Comparison of ENCODE assay signal across 8 mouse cellular contexts in the genomic region with DNA sequence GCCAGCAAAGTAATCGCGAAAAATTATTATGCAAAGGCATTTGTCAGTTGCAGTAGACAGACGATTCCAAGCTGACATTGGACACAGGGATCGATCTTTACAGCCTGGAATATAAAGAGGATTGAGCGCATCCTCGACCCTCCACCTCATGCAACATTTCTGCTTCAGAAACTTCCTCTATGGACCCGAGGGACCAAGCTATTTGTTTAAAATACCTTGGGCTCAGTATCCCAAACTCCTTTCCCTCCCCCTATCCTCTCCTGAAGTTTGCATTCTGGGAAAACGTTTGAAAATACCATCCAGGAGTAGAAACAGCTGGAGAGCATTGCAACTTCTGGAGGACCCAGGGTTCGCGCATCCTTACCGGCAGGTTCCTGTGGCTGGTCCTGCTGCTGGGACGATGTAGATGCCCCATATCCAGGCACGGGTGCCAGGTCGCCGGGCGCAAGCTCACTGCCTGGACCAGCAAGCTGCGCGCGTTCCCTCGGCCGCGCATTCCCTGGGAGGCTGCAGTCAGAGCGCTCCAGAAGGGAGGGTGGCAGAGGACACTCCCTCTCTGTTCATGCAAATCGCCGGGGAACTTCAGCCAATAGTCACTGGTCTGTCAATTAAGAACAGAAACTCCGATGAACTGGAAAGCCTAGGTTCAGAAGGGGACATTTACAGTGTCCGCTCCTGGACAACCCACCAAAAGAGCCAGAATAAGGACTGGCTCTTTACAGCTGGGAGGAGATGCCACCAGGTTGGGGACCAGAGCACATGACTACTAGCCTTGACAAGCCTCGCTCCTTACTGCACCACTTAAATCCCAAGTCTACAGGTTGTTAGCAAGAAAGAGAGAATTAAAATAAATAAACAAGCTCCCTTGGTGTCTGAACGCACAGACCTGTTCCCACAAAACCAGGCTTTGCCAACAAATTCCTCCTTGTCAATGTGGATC. TPM values are rescaled to one million over a fixed set of nuclear protein-coding genes. Genes with fewer than 3 reads are reported as not detected.
DNase-seq lines count a peak whose midpoint lies in the region; ATAC-seq lines count a peak whose summit lies in the region.

Pcdh20 (minus strand) TSS at position 902 of the 940 bp plus-strand sequence.

- H3K36me3 ChIP-seq in forebrain, embryonic 15.5 days = no peaks in the 10 kb centered on the region
- H3K36me3 ChIP-seq in hindbrain, embryonic 15.5 days = no peaks in the 10 kb centered on the region
- no peaks in the 10 kb centered on the region for H3K36me3 ChIP-seq in liver, embryonic 11.5 days (ENCODE audit: control insufficient read depth, insufficient read depth, low read length)
- no peaks in the 10 kb centered on the region for H3K36me3 ChIP-seq in neural tube, embryonic 14.5 days (ENCODE audit: control insufficient read depth, insufficient read depth, low read length)

- 1% methylated on average over 29 of the region's 29 CpGs for WGBS in forebrain, embryonic 15.5 days
- 1% methylated on average over 29 of the region's 29 CpGs for WGBS in hindbrain, embryonic 15.5 days
- WGBS in liver, embryonic 11.5 days = 5% methylated on average over 29 of the region's 29 CpGs
- 1% methylated on average over 29 of the region's 29 CpGs for WGBS in neural tube, embryonic 14.5 days

- ATAC-seq in forebrain, embryonic 15.5 days (replicated peaks) = peak; percentile 80
- ATAC-seq in hindbrain, embryonic 15.5 days (ENCODE audit: low FRiP score, low read depth) = peak; percentile 81
- peak; percentile 55; the same call in 1 of the 2 replicates for ATAC-seq in liver, embryonic 11.5 days (replicated peaks; ENCODE audit: low FRiP score)
- peak; percentile 83 for ATAC-seq in neural tube, embryonic 14.5 days (ENCODE audit: low read depth)
- no peak for ATAC-seq in erythroblast, adult 5-6 weeks (replicated peaks; ENCODE audit: low FRiP score, poor library complexity, severe bottlenecking)

- H3K9ac ChIP-seq in forebrain, embryonic 15.5 days (replicated peaks) = peak within 1 kb of the TSS; percentile 48
- H3K9ac ChIP-seq in hindbrain, embryonic 15.5 days = peak within 1 kb of the TSS; percentile 56
- no peak within 1 kb of the TSS for H3K9ac ChIP-seq in liver, embryonic 11.5 days (ENCODE audit: low read depth, low read length)
- peak within 1 kb of the TSS; percentile 13; the same call in 1 of the 2 replicates for H3K9ac ChIP-seq in neural tube, embryonic 14.5 days (replicated peaks; ENCODE audit: low read depth, low read length)

- peak; percentile 2 for DNase-seq in adrenal gland, adult 2 months
- no peak for DNase-seq in adrenal gland, postnatal 4 days (ENCODE audit: low spot score in 2 of 2)
- peak; percentile 16 for DNase-seq in adrenal gland, postnatal 14 days
- DNase-seq in liver, embryonic 11.5 days (ENCODE audit: low spot score) = peak; percentile 34

- H3K4me3 ChIP-seq in forebrain, embryonic 15.5 days = peak within 1 kb of the TSS; percentile 53
- peak within 1 kb of the TSS; percentile 55 for H3K4me3 ChIP-seq in hindbrain, embryonic 15.5 days
- H3K4me3 ChIP-seq in liver, embryonic 11.5 days (ENCODE audit: low read depth, low read length) = peak within 1 kb of the TSS; percentile 33; the same call in 1 of the 2 replicates
- H3K4me3 ChIP-seq in neural tube, embryonic 14.5 days (ENCODE audit: low read depth, low read length) = peak within 1 kb of the TSS; percentile 37

- peaks cover 25% of the 10 kb centered on the region for H3K4me1 ChIP-seq in forebrain, embryonic 15.5 days
- H3K4me1 ChIP-seq in hindbrain, embryonic 15.5 days (replicated peaks) = peaks cover 20% of the 10 kb centered on the region
- no peaks in the 10 kb centered on the region for H3K4me1 ChIP-seq in liver, embryonic 11.5 days (replicated peaks; ENCODE audit: control insufficient read depth, insufficient read depth, low read length)
- H3K4me1 ChIP-seq in neural tube, embryonic 14.5 days (ENCODE audit: control insufficient read depth, insufficient read depth, low read length) = peaks cover 6% of the 10 kb centered on the region; the same call in 1 of the 2 replicates

- no peaks in the 10 kb centered on the region for H3K27me3 ChIP-seq in forebrain, embryonic 15.5 days
- 0 out of 2 replicates have a peak, but pooled peaks cover 3% of the 10 kb centered on the region for H3K27me3 ChIP-seq in hindbrain, embryonic 15.5 days
- peaks cover 14% of the 10 kb centered on the region for H3K27me3 ChIP-seq in liver, embryonic 11.5 days (replicated peaks; ENCODE audit: control insufficient read depth, insufficient read depth, low read length)
- H3K27me3 ChIP-seq in neural tube, embryonic 14.5 days (ENCODE audit: control insufficient read depth, insufficient read depth, low read length) = peaks cover 5% of the 10 kb centered on the region; the same call in 1 of the 2 replicates

- peak within 1 kb of the TSS; percentile 92 for H3K4me2 ChIP-seq in forebrain, embryonic 15.5 days (replicated peaks)
- H3K4me2 ChIP-seq in hindbrain, embryonic 15.5 days = peak within 1 kb of the TSS; percentile 94
- peak within 1 kb of the TSS; percentile 63 for H3K4me2 ChIP-seq in liver, embryonic 11.5 days
- H3K4me2 ChIP-seq in neural tube, embryonic 14.5 days (ENCODE audit: low read depth, low read length) = peak within 1 kb of the TSS; percentile 89

- no peaks in the 10 kb centered on the region for H3K9me3 ChIP-seq in forebrain, embryonic 15.5 days
- H3K9me3 ChIP-seq in hindbrain, embryonic 15.5 days = no peaks in the 10 kb centered on the region
- no peaks in the 10 kb centered on the region for H3K9me3 ChIP-seq in liver, embryonic 11.5 days (ENCODE audit: control insufficient read depth, low read length)
- no peaks in the 10 kb centered on the region for H3K9me3 ChIP-seq in neural tube, embryonic 14.5 days (ENCODE audit: control insufficient read depth, low read length)

- no peak within 1 kb of the TSS for H3K27ac ChIP-seq in forebrain, embryonic 15.5 days (replicated peaks)
- no peak within 1 kb of the TSS for H3K27ac ChIP-seq in hindbrain, embryonic 15.5 days (replicated peaks)
- H3K27ac ChIP-seq in liver, embryonic 11.5 days (ENCODE audit: low read depth, low read length) = no peak within 1 kb of the TSS
- H3K27ac ChIP-seq in neural tube, embryonic 14.5 days (ENCODE audit: low read depth, low read length) = no peak within 1 kb of the TSS

RNA-seq across cellular contexts. Expression of gene Pcdh20, which starts in this region (rescaled TPM):
- total RNA-seq in adrenal gland, adult 2 months (2021) = under 1 TPM; 0.58 to 0.66 TPM
- 0.06 TPM in 1 of 2 replicates, not detected in the other for polyA plus RNA-seq in adrenal gland, adult 2 months (2012; rRNA removed)
- 1 to 10 TPM; 2.2 to 2.5 TPM for total RNA-seq in adrenal gland, postnatal 4 days (2021)
- total RNA-seq in adrenal gland, postnatal 14 days (2021) = 1.0 and 1.4 TPM in 2 replicates
- 6.5 and 7.0 TPM in 2 replicates for polyA plus RNA-seq in forebrain, embryonic 15.5 days (2015; fragmentation: Nextera tagmentation; extraction: Ambion mirVana)
- polyA plus RNA-seq in hindbrain, embryonic 15.5 days (2015; fragmentation: Nextera tagmentation; extraction: Ambion mirVana) = 4.7 and 5.0 TPM in 2 replicates
- polyA plus RNA-seq in liver, embryonic 11.5 days (2014; fragmentation: Nextera tagmentation; extraction: Ambion mirVana) = 0.16 and 0.22 TPM in 2 replicates
- 4.0 and 5.1 TPM in 2 replicates for polyA plus RNA-seq in neural tube, embryonic 14.5 days (2014; fragmentation: Nextera tagmentation; extraction: Ambion mirVana)
- total RNA-seq in erythroblast, adult 5-6 weeks (2015; ENCODE audit: low replicate concordance) = not detected in 2 replicates
- total RNA-seq in erythroblast, adult 5-6 weeks (2017; ENCODE audit: low replicate concordance) = not detected in 2 replicates

Comparison
In these comparisons a context has a peak if more than half of its experiments do, and no peak if none do; other contexts are left out.
1. Peak in DNase-seq in adrenal gland, adult 2 months; RNA of the gene not detected or under 1 TPM.
2. Peak in DNase-seq, ATAC-seq, H3K4me3 ChIP-seq and H3K4me2 ChIP-seq in liver, embryonic 11.5 days; RNA of the gene not detected or under 1 TPM.